Mouse (Mus musculus) heart, adult 2 months (tissue): ENCODE measurements around the gene Hoxa10.

Experiments
- CTCF ChIP-seq: fragments of 200-600 bp; IDR thresholded peaks from 2 replicates; pipeline ENCODE4 v1.8.1; 2022; ENCODE audit warnings: antibody characterized with exemption, mild to moderate bottlenecking, moderate library complexity
- EP300 ChIP-seq: fragments of 200-500 bp; IDR thresholded peaks from 2 replicates; pipeline ENCODE4 v1.6.1; 2011; ENCODE audit warnings: low read depth, low read length, control low read depth; ENCODE audit not compliant: insufficient read depth
- POLR2A ChIP-seq: fragments of 200-500 bp; IDR thresholded peaks from 2 replicates; pipeline ENCODE4 v1.6.1; 2011; ENCODE audit warnings: mild to moderate bottlenecking, low read depth, low read length, control low read depth; ENCODE audit not compliant: insufficient read depth

- no peak for TF ChIP-seq CTCF
- TF ChIP-seq POLR2A, result no peak
- no peak for TF ChIP-seq EP300
Measured at GRCm38 (mm10) chr6:52259081-52259790, 18.6 kb upstream of the Hoxa10 start.
